Mouse (Mus musculus) megakaryocyte-erythroid progenitor cell, adult 5-6 weeks (primary cell): ENCODE data around the gene Crls1. TPM values are rescaled to one million over a fixed set of nuclear protein-coding genes. Genes with fewer than 3 reads are reported as not detected.

Source experiments
- ATAC-seq: replicated peaks from 2 replicates; pipeline ENCODE4 v1.8.0; 2016; ENCODE audit warnings: mild to moderate bottlenecking, inconsistent platforms; ENCODE audit not compliant: severe bottlenecking, poor library complexity, low FRiP score, low TSS enrichment
- total RNA-seq, 2 experiments: library from RNA; stranded (forward) in 1 of 2; stranded (reverse) in 1 of 2; fragments of 200-1000, 215-1000 nt in 1 of 2; fragments of >200 nt in 1 of 2; fragmentation: Nextera tagmentation in 1 of 2; gene quantifications; 2 replicates each; pipeline ENCODE4 v1.2.3; 2014 to 2017

Gene Crls1
- total RNA-seq, 2 experiments from 2014 or later, result 28.3 to 49.1 TPM

- ATAC-seq, result no peak
Measured at GRCm38 (mm10) chr2:132880844-132881645, 34.6 kb downstream of the Crls1 start, which contains the start of gene Lrrn4. Lrrn4 (minus strand) TSS chr2:132880891.

DNA sequence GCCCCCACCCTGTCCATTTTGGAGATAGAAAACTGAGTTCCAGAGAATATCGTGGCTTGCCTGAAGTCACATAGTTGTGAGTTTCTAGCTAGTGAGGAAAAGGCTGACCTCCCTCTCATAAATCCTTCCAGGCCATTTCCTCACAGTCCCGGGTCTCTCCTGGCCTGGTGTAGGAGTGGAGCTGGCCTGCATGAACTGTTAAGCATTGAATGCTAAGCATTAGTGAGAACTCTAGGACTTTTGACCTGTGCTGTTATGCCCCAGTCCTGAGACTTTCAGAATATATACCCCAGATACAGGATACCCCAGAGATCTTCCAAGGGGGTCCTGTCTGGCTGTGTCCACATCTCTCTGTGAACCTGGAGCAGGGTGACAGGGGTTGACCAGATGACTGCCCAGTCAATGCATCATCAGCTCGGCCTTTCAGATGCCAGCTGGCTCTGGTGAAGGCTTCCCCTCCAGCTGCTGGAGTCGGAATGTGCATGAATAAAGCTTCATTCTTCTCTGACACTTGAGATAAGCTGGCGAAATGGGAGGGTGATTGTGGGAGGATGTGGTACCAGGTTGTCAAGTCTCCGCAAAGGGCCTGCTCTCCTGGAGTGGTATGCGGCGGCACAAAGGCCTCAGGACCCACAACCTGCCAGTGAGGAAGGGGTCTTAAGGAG, 38.0 kb downstream of the Crls1 start:
- no peak for ATAC-seq

GRCm38 (mm10) chr2:132885312-132885711, 38.8 kb downstream of the Crls1 start:
- no peak for ATAC-seq

- no peak for ATAC-seq
Measured at GRCm38 (mm10) chr2:132893826-132894225, 47.4 kb downstream of the Crls1 start.

- no peak for ATAC-seq
Measured at GRCm38 (mm10) chr2:132898211-132898610, 51.7 kb downstream of the Crls1 start.

GRCm38 (mm10) chr2:132900596-132900995, 54.1 kb downstream of the Crls1 start:
- ATAC-seq, result no peak

- ATAC-seq, result no peak
Measured at GRCm38 (mm10) chr2:132901636-132902035, 55.2 kb downstream of the Crls1 start.

DNA sequence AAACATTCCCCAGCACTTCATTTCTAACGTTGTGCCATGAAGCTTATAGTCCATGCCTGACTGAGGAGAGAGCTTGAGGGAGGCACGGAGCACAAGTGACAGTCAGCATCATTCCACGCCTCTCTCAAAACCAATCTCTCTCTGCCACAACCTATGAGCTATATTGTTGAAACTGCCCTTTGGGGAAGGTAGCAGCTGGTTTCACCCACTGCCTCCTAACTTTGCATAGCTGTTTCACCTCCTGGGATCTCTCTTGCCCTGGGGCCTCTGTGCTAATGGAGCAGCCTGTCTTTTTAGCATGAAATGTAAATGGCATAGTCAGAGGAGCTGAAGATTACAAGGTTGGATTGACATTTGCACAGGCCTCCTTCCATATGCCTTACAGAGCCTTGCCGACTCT, 55.6 kb downstream of the Crls1 start:
- no peak for ATAC-seq

DNA sequence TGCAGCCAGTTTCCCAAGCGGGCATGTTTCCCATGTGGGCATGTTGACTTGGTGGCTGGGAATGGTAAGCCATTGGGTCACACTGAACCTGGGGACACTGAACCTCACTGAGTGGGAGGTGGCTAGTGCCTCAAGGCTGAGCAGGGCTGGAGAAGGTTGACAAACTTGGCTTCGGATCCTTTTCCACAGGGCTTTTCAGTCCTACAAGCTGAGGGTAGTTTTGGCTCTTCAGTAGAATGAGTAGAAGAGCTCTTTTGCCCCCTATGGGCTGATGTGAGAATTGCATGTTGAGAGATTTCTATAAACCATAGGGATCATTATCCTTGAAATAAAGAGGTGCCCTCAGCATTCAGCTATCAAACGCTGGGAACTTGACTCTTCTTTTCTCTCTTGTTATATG, 57.0 kb downstream of the Crls1 start:
- ATAC-seq, result peak; percentile 89

DNA sequence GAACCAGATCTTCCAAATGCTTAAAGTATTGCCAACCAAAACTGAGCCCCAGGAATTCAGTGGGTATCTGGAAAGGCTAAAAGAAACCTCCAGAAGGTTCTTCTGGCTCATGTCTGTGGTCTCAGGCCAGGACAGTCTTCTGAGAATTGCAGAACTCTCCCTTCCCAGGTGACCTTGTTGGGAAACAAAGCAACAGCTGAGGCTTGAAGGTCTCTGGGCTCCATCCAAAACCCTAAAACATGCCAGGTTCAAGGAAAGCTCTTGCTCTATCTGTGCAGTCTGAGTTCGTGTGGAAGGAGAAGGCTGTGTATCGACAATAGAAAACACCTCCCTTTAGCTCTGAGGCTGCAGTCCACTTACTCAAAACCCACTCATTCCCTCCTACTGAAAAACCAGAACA, 58.5 kb downstream of the Crls1 start:
- ATAC-seq, result no peak

DNA sequence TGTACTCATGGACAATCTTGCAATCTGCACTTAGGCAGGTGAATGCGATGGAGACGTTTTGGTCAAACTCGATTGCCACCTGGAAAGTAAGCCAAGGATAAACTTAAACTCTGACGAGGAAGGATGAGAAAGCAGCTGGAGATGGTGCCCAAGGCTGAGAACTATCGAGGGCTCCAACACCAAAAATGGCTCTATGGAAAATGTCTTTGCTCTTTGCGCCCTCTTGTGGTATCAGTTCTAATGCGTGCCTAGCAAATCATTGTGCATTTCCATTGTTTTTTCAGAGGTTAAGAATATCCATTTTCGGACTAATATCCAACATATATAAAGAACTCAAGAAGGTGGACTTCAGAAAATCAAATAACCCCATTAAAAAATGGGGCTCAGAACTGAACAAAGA, 60.3 kb downstream of the Crls1 start:
- peak; percentile 33; the same call in 1 of the 2 replicates for ATAC-seq

- ATAC-seq, result no peak
Measured at GRCm38 (mm10) chr2:132914785-132915184, 68.3 kb downstream of the Crls1 start.

Other genes with a start within 250 kb of the Crls1 start
- 1.5 and 6.1 TPM in 2 replicates for gene Shld1, start 159.7 kb upstream of the Crls1 start, total RNA-seq (2014; fragmentation: Nextera tagmentation)
- 5.2 and 6.2 TPM in 2 replicates for gene Shld1, start 159.7 kb upstream of the Crls1 start, total RNA-seq (2017)
- gene Chgb, start 65.4 kb upstream of the Crls1 start, total RNA-seq (2014; fragmentation: Nextera tagmentation), result not detected in 2 replicates
- gene Chgb, start 65.4 kb upstream of the Crls1 start, total RNA-seq (2017), result 0.28 and 0.53 TPM in 2 replicates
- gene Trmt6, start 30.6 kb upstream of the Crls1 start, total RNA-seq (2014; fragmentation: Nextera tagmentation), result 45.5 and 56.6 TPM in 2 replicates
- 47.5 and 53.4 TPM in 2 replicates for gene Trmt6, start 30.6 kb upstream of the Crls1 start, total RNA-seq (2017)
- 16.9 and 19.0 TPM in 2 replicates for gene Mcm8, start 30.5 kb upstream of the Crls1 start, total RNA-seq (2014; fragmentation: Nextera tagmentation)
- 16.6 and 19.0 TPM in 2 replicates for gene Mcm8, start 30.5 kb upstream of the Crls1 start, total RNA-seq (2017)
- not detected in 2 replicates for gene Lrrn4, start 34.2 kb downstream of the Crls1 start, total RNA-seq (2014; fragmentation: Nextera tagmentation)
- gene Lrrn4, start 34.2 kb downstream of the Crls1 start, total RNA-seq (2017), result not detected in 2 replicates
- not detected in 2 replicates for gene Fermt1, start 99.2 kb downstream of the Crls1 start, total RNA-seq (2014; fragmentation: Nextera tagmentation)
- gene Fermt1, start 99.2 kb downstream of the Crls1 start, total RNA-seq (2017), result not detected in 2 replicates